Mouse (Mus musculus): ENCODE data around the gene Pcp4. TPM values are rescaled to one million over a fixed set of nuclear protein-coding genes. Genes with fewer than 3 reads are reported as not detected.

The Pcp4 gene
- polyA plus RNA-seq, 1 experiment: not detected

- no peak overlapping the region for H3K27ac ChIP-seq (ENCODE audit: insufficient read depth, low read length)
- no peaks in the 10 kb centered on the region for H3K27me3 ChIP-seq (ENCODE audit: control insufficient read depth, insufficient read depth, low read length, poor library complexity, severe bottlenecking)
- no peaks in the 10 kb centered on the region for H3K36me3 ChIP-seq (ENCODE audit: control insufficient read depth, insufficient read depth, low read length, poor library complexity, severe bottlenecking)
- no peak overlapping the region for H3K4me3 ChIP-seq (ENCODE audit: low read depth, low read length)
- H3K4me1 ChIP-seq (ENCODE audit: control insufficient read depth, insufficient read depth, low read length): no peaks in the 10 kb centered on the region
- H3K9ac ChIP-seq (ENCODE audit: low read depth, poor library complexity, severe bottlenecking): no peak overlapping the region
- no peaks in the 10 kb centered on the region for H3K9me3 ChIP-seq (replicated peaks; ENCODE audit: control insufficient read depth, insufficient read depth, low read length, poor library complexity, severe bottlenecking)
- no peak for TF ChIP-seq POLR2A (IDR thresholded peaks at IDR 0.05; ENCODE audit: insufficient read depth, low read length)
- no peak for TF ChIP-seq EP300 (IDR thresholded peaks at IDR 0.05; ENCODE audit: insufficient read depth, low read depth, low read length)
- no peak for TF ChIP-seq CTCF (IDR thresholded peaks at IDR 0.05; ENCODE audit: low read depth, low read length)
Measured at GRCm38 (mm10) chr16:96555412-96555811, 88.0 kb downstream of the Pcp4 start.

- H3K4me1 ChIP-seq (ENCODE audit: control insufficient read depth, insufficient read depth, low read length): no peaks in the 10 kb centered on the region
- H3K36me3 ChIP-seq (ENCODE audit: control insufficient read depth, insufficient read depth, low read length, poor library complexity, severe bottlenecking): no peaks in the 10 kb centered on the region
- H3K4me3 ChIP-seq (ENCODE audit: low read depth, low read length): no peak overlapping the region
- no peaks in the 10 kb centered on the region for H3K27me3 ChIP-seq (ENCODE audit: control insufficient read depth, insufficient read depth, low read length, poor library complexity, severe bottlenecking)
- no peak overlapping the region for H3K27ac ChIP-seq (ENCODE audit: insufficient read depth, low read length)
- no peak overlapping the region for H3K9ac ChIP-seq (ENCODE audit: low read depth, poor library complexity, severe bottlenecking)
- TF ChIP-seq POLR2A (IDR thresholded peaks at IDR 0.05; ENCODE audit: insufficient read depth, low read length): no peak
- TF ChIP-seq EP300 (IDR thresholded peaks at IDR 0.05; ENCODE audit: insufficient read depth, low read depth, low read length): no peak
- no peaks in the 10 kb centered on the region for H3K9me3 ChIP-seq (replicated peaks; ENCODE audit: control insufficient read depth, insufficient read depth, low read length, poor library complexity, severe bottlenecking)
Measured at GRCm38 (mm10) chr16:96556621-96557020, 89.2 kb downstream of the Pcp4 start.

DNA sequence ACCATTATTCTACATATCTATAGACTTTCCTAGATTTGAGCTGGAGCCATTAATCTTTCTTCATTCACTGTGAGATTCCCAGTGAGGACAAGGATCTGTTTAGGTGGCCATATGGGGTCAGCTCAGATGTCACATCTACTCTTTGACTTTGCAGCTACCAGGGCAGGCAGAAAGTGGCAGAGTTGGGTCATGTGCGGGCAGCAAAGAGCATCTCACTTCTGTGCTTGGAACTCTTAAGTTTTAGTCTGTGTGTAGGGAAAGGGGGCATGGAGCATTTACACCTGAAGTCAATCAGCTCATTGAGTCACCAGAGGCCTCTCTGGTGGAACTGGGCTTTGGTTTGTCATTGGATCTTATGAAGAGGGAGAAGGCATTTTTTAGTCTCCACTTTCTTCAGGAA lies 90.9 kb downstream of the Pcp4 start:
- Histone ChIP-seq H3K27me3 (ENCODE audit: control insufficient read depth, insufficient read depth, low read length, poor library complexity, severe bottlenecking) (no peaks in the 10 kb centered on the region), H3K27ac (ENCODE audit: insufficient read depth, low read length) (no peak overlapping the region), H3K4me3 (ENCODE audit: low read depth, low read length) (no peak overlapping the region), H3K4me1 (ENCODE audit: control insufficient read depth, insufficient read depth, low read length) (no peaks in the 10 kb centered on the region), H3K9ac (ENCODE audit: low read depth, poor library complexity, severe bottlenecking) (no peak overlapping the region), H3K9me3 (replicated peaks; ENCODE audit: control insufficient read depth, insufficient read depth, low read length, poor library complexity, severe bottlenecking) (no peaks in the 10 kb centered on the region), H3K36me3 (ENCODE audit: control insufficient read depth, insufficient read depth, low read length, poor library complexity, severe bottlenecking) (no peaks in the 10 kb centered on the region)
- no peak for TF ChIP-seq EP300 (IDR thresholded peaks at IDR 0.05; ENCODE audit: insufficient read depth, low read depth, low read length)
- TF ChIP-seq CTCF (IDR thresholded peaks at IDR 0.05; ENCODE audit: low read depth, low read length): no peak
- no peak for TF ChIP-seq POLR2A (IDR thresholded peaks at IDR 0.05; ENCODE audit: insufficient read depth, low read length)

DNA sequence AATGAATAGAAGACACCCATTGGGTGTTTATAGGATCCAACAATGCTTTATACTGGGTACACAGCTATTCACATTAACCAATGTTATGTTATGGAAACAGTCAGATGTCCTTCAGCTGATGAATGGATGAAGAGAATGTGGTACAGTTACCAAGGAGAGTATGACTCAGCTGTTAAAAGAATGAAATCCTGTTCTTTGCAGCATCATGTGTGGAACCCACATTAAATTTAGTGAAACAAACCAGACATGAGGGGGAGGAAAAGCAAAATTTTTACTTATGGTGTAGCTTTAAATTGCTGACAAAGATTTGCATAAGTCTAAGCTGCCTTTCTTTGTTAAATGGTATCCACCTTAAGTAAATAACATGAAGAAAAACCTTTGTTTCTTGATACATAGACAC lies 92.4 kb downstream of the Pcp4 start:
- no peaks in the 10 kb centered on the region for H3K27me3 ChIP-seq (ENCODE audit: control insufficient read depth, insufficient read depth, low read length, poor library complexity, severe bottlenecking)
- H3K36me3 ChIP-seq (ENCODE audit: control insufficient read depth, insufficient read depth, low read length, poor library complexity, severe bottlenecking): no peaks in the 10 kb centered on the region
- TF ChIP-seq EP300 (IDR thresholded peaks at IDR 0.05; ENCODE audit: insufficient read depth, low read depth, low read length) (no peak), POLR2A (IDR thresholded peaks at IDR 0.05; ENCODE audit: insufficient read depth, low read length) (no peak), CTCF (IDR thresholded peaks at IDR 0.05; ENCODE audit: low read depth, low read length) (no peak)
- H3K27ac ChIP-seq (ENCODE audit: insufficient read depth, low read length): no peak overlapping the region
- no peak overlapping the region for H3K9ac ChIP-seq (ENCODE audit: low read depth, poor library complexity, severe bottlenecking)
- H3K9me3 ChIP-seq (replicated peaks; ENCODE audit: control insufficient read depth, insufficient read depth, low read length, poor library complexity, severe bottlenecking): no peaks in the 10 kb centered on the region
- H3K4me3 ChIP-seq (ENCODE audit: low read depth, low read length): no peak overlapping the region
- H3K4me1 ChIP-seq (ENCODE audit: control insufficient read depth, insufficient read depth, low read length): no peaks in the 10 kb centered on the region

GRCm38 (mm10) chr16:96563350-96564257 lies 96.2 kb downstream of the Pcp4 start:
- no peaks in the 10 kb centered on the region for H3K36me3 ChIP-seq (ENCODE audit: control insufficient read depth, insufficient read depth, low read length, poor library complexity, severe bottlenecking)
- no peaks in the 10 kb centered on the region for H3K9me3 ChIP-seq (replicated peaks; ENCODE audit: control insufficient read depth, insufficient read depth, low read length, poor library complexity, severe bottlenecking)
- TF ChIP-seq POLR2A (IDR thresholded peaks at IDR 0.05; ENCODE audit: insufficient read depth, low read length): no peak
- no peak for TF ChIP-seq EP300 (IDR thresholded peaks at IDR 0.05; ENCODE audit: insufficient read depth, low read depth, low read length)
- no peak for TF ChIP-seq CTCF (IDR thresholded peaks at IDR 0.05; ENCODE audit: low read depth, low read length)
- no peak overlapping the region for H3K4me3 ChIP-seq (ENCODE audit: low read depth, low read length)
- H3K4me1 ChIP-seq (ENCODE audit: control insufficient read depth, insufficient read depth, low read length): no peaks in the 10 kb centered on the region
- H3K27me3 ChIP-seq (ENCODE audit: control insufficient read depth, insufficient read depth, low read length, poor library complexity, severe bottlenecking): no peaks in the 10 kb centered on the region
- no peak overlapping the region for H3K9ac ChIP-seq (ENCODE audit: low read depth, poor library complexity, severe bottlenecking)
- H3K27ac ChIP-seq (ENCODE audit: insufficient read depth, low read length): no peak overlapping the region

DNA sequence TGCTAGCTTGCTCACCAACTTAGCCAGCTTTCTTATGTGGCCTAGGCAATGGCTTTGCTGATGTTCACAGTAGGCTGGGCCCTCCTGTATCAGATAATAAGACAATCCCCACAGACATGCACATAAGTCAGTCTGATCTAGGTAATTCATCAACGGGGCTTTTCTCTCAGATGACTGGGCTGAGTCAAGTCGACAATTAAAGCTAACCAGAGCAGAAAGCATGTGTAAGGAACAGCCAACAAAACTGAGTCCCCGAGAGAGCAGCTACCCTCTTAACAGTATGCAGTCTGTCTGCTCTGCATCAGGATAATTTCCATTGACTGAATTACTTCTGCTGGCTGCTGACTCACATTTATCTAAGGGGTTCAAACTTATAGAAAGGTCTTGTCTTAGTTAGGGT lies 100.0 kb downstream of the Pcp4 start:
- Histone ChIP-seq H3K27me3 (ENCODE audit: control insufficient read depth, insufficient read depth, low read length, poor library complexity, severe bottlenecking) (no peaks in the 10 kb centered on the region), H3K9ac (ENCODE audit: low read depth, poor library complexity, severe bottlenecking) (no peak overlapping the region), H3K27ac (ENCODE audit: insufficient read depth, low read length) (no peak overlapping the region), H3K4me3 (ENCODE audit: low read depth, low read length) (no peak overlapping the region), H3K4me1 (ENCODE audit: control insufficient read depth, insufficient read depth, low read length) (no peaks in the 10 kb centered on the region), H3K36me3 (ENCODE audit: control insufficient read depth, insufficient read depth, low read length, poor library complexity, severe bottlenecking) (no peaks in the 10 kb centered on the region), H3K9me3 (replicated peaks; ENCODE audit: control insufficient read depth, insufficient read depth, low read length, poor library complexity, severe bottlenecking) (no peaks in the 10 kb centered on the region)
- TF ChIP-seq EP300 (IDR thresholded peaks at IDR 0.05; ENCODE audit: insufficient read depth, low read depth, low read length): no peak

Other genes with a start within 250 kb of the Pcp4 start
- gene B3galt5, start 231.8 kb upstream of the Pcp4 start, polyA plus RNA-seq (2011; ENCODE audit: insufficient read depth, insufficient read length, low read depth, missing spikeins): not detected in 2 replicates
- gene Itgb2l, start 24.0 kb upstream of the Pcp4 start, polyA plus RNA-seq (2011; ENCODE audit: insufficient read depth, insufficient read length, low read depth, missing spikeins): not detected in 2 replicates

All from ES-Bruce4 (cell line).